Comparison of ENCODE assay signal across 15 mouse cellular contexts in the genomic region with DNA sequence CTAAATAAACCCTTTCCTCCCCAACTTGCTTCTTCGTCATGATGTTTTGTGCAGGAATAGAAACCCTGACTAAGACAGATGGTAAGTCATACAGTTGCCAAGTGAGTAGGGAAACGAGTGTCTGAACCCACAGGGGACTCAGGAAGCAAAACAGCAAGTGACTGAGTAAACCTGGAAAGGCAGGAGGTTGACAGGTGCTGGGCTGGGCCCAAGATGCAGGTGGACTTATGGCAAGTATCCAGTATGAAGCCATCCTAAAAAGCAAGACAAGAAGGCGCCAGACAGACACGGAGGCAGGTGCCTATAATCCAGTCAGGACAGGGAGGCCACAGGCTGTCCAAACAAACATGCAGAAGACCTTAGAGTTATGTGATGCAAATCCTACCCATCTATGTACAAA.
"Had no signal": no experiment of that assay in that cellular context is flagged by ENCODE, and none has a peak within 500 bp of the region (broad histone marks: within the 10 kb centered on the region; RNA-seq: fewer than 3 reads in every experiment).

No protein-coding gene starts in this region.

- H3K27ac ChIP-seq: kidney, postnatal 0 days; limb, embryonic 12.5 days; liver, embryonic 13.5 days; lung, embryonic 15.5 days; macrophage; stomach, postnatal 0 days had no signal

- DNase-seq: kidney, postnatal 36 days; layer of hippocampus, adult 9-11 months; layer of hippocampus, postnatal 36 days; liver; liver, embryonic 13.5 days; liver, postnatal 0 days; lung, postnatal 14 days; right cerebral cortex, adult 18-20 months; thymus, postnatal 4 days had no signal

- H3K4me3 ChIP-seq: limb, embryonic 12.5 days; liver, embryonic 13.5 days; lung, embryonic 15.5 days; megakaryocyte, embryonic 14.5 days had no signal
